ENCODE assay signal across 8 mouse cellular contexts in genomic region chr14:33923168-33924070, GRCm38 (mm10). TPM values are rescaled to one million over a fixed set of nuclear protein-coding genes. Genes with fewer than 3 reads are reported as not detected.
A peak's percentile ranks its signal among the peaks of the same experiment; 100 is the strongest.
DNase-seq lines count a peak whose midpoint lies in the region; ATAC-seq and TF ChIP-seq lines count a peak whose summit lies in the region.

Gene Gdf10 (plus strand): TSS chr14:33923587.

- no peak for ATAC-seq in liver, embryonic 15.5 days (ENCODE audit: insufficient read depth)

- no peak for TF ChIP-seq POLR2A in cortical plate, adult 2 months (IDR thresholded peaks at IDR 0.05; ENCODE audit: extremely low read depth, insufficient read depth, low read length)

- H3K27ac ChIP-seq in cortical plate, adult 2 months (ENCODE audit: insufficient read depth, low read length): no peak within 1 kb of the TSS
- H3K27ac ChIP-seq in heart, embryonic 10.5 days: peak within 1 kb of the TSS; percentile 62
- H3K27ac ChIP-seq in liver, embryonic 15.5 days (replicated peaks): no peak within 1 kb of the TSS

- intact Hi-C loops in heart, postnatal 25 days (cut with DNase I): no loop called here

- under 1% methylated on average over 85 of the region's 85 CpGs for WGBS in heart, embryonic 10.5 days
- 1% methylated on average over 85 of the region's 85 CpGs for WGBS in liver, embryonic 15.5 days (ENCODE audit: insufficient replicate concordance)

- peak within 1 kb of the TSS; percentile 57 for H3K4me2 ChIP-seq in liver, embryonic 15.5 days

- H3K36me3 ChIP-seq in heart, embryonic 10.5 days: no peaks in the 10 kb centered on the region
- H3K36me3 ChIP-seq in liver, embryonic 15.5 days (replicated peaks): no peaks in the 10 kb centered on the region

- 0 out of 2 replicates have a peak, but pooled peaks cover 1% of the 10 kb centered on the region for H3K4me1 ChIP-seq in cortical plate, adult 2 months (ENCODE audit: control insufficient read depth, insufficient read depth, low read length)
- H3K4me1 ChIP-seq in heart, embryonic 10.5 days: peaks cover 13% of the 10 kb centered on the region
- H3K4me1 ChIP-seq in liver, embryonic 15.5 days (replicated peaks): no peaks in the 10 kb centered on the region

- H3K9ac ChIP-seq in liver, embryonic 15.5 days: no peak within 1 kb of the TSS

- H3K27me3 ChIP-seq in heart, embryonic 10.5 days (ENCODE audit: insufficient read depth, poor library complexity, severe bottlenecking): peaks cover 97% of the 10 kb centered on the region
- H3K27me3 ChIP-seq in liver, embryonic 15.5 days: peaks cover 63% of the 10 kb centered on the region

- no peaks in the 10 kb centered on the region for H3K9me3 ChIP-seq in heart, embryonic 10.5 days
- no peaks in the 10 kb centered on the region for H3K9me3 ChIP-seq in liver, embryonic 15.5 days (replicated peaks)

- no peak for TF ChIP-seq CTCF in cortical plate, adult 2 months (IDR thresholded peaks at IDR 0.05; ENCODE audit: extremely low read depth, insufficient read depth, low read length)

- DNase-seq in heart, adult 11 months: peak; percentile 96
- DNase-seq in heart, postnatal 25 days (ENCODE audit: low spot score): no peak
- DNase-seq in heart, embryonic 10.5 days (ENCODE audit: low spot score): no peak
- peak; percentile 67 for DNase-seq in kidney, postnatal 10 days
- DNase-seq in ovary, postnatal 36 days (ENCODE audit: low spot score): peak; percentile 54
- no peak for DNase-seq in MN1 (ENCODE audit: low spot score)

- peak within 1 kb of the TSS; percentile 35 for H3K4me3 ChIP-seq in cortical plate, adult 2 months (ENCODE audit: insufficient read depth, low read length)
- H3K4me3 ChIP-seq in heart, embryonic 10.5 days: peak within 1 kb of the TSS; percentile 74
- peak within 1 kb of the TSS; percentile 36 for H3K4me3 ChIP-seq in liver, embryonic 15.5 days (replicated peaks)

RNA-seq across cellular contexts. Expression of gene Gdf10, which starts in this region (rescaled TPM):
- 1 to 10 TPM; 1.6 to 1.7 TPM for total RNA-seq in heart, postnatal 25 days (2021)
- polyA plus RNA-seq in cortical plate, adult 2 months (2012; rRNA removed): 3.8 and 4.2 TPM in 2 replicates
- polyA plus RNA-seq in heart, embryonic 10.5 days (2016; fragmentation: Nextera tagmentation; extraction: Ambion mirVana): 0.32 and 2.8 TPM in 2 replicates
- 5.6 and 6.4 TPM in 2 replicates for polyA plus RNA-seq in liver, embryonic 15.5 days (2015; fragmentation: Nextera tagmentation; extraction: Ambion mirVana)

Comparison
In these comparisons a context has a peak if more than half of its experiments do, and no peak if none do; other contexts are left out.
1. DNase-seq: peak in heart, adult 11 months (single experiment), kidney, postnatal 10 days (single experiment) and ovary, postnatal 36 days (single experiment); none in heart, postnatal 25 days (single experiment), heart, embryonic 10.5 days (single experiment) and MN1 (single experiment).
2. Peak in every context shown above with its lines, with median percentiles within 50 percentile points of each other: H3K4me3 ChIP-seq.